Comparison of ENCODE assay signal across 31 mouse cellular contexts in genomic region chr12:111178772-111179171, GRCm38 (mm10). TPM values are rescaled to one million over a fixed set of nuclear protein-coding genes. Genes with fewer than 3 reads are reported as not detected.
"Had no signal": no experiment of that assay in that cellular context is flagged by ENCODE, and none has a peak within 500 bp of the region (broad histone marks: within the 10 kb centered on the region; RNA-seq: fewer than 3 reads in every experiment).

No protein-coding gene starts in this region.

- H3K4me3 ChIP-seq: left cerebral cortex, adult 2 months; limb, embryonic 12.5 days; limb, embryonic 15.5 days; liver, embryonic 12.5 days; liver, embryonic 15.5 days; midbrain, embryonic 12.5 days; midbrain, embryonic 15.5 days; neural tube, embryonic 12.5 days; neural tube, embryonic 15.5 days; stomach, embryonic 15.5 days had no signal

- ATAC-seq: liver, embryonic 12.5 days; midbrain, embryonic 15.5 days had no signal

- H3K9ac ChIP-seq: limb, embryonic 12.5 days; limb, embryonic 15.5 days; liver, embryonic 12.5 days; liver, embryonic 15.5 days; midbrain, embryonic 12.5 days; midbrain, embryonic 15.5 days; neural tube, embryonic 12.5 days; neural tube, embryonic 15.5 days; stomach, embryonic 15.5 days had no signal

- H3K27me3 ChIP-seq: limb, embryonic 12.5 days; limb, embryonic 15.5 days; liver, embryonic 12.5 days; liver, embryonic 15.5 days; midbrain, embryonic 12.5 days; midbrain, embryonic 15.5 days; neural tube, embryonic 12.5 days; neural tube, embryonic 15.5 days; stomach, embryonic 15.5 days had no signal

- H3K9me3 ChIP-seq: limb, embryonic 12.5 days; limb, embryonic 15.5 days; liver, embryonic 12.5 days; liver, embryonic 15.5 days; midbrain, embryonic 12.5 days; midbrain, embryonic 15.5 days; neural tube, embryonic 12.5 days; neural tube, embryonic 15.5 days; stomach, embryonic 15.5 days had no signal

- DNase-seq: kidney, adult 18-20 months; kidney, adult 9 months; kidney, postnatal 14 days; kidney, postnatal 4 days; layer of hippocampus, adult 9-11 months; layer of hippocampus, postnatal 36 days; lung, adult 2 months; lung, postnatal 14 days; lung, postnatal 4 days; thymus, adult 18-20 months; thymus, postnatal 36 days had no signal

- H3K27ac ChIP-seq: left cerebral cortex, adult 2 months; limb, embryonic 12.5 days; limb, embryonic 15.5 days; liver, embryonic 12.5 days; liver, embryonic 15.5 days; midbrain, embryonic 12.5 days; midbrain, embryonic 15.5 days; neural tube, embryonic 12.5 days; neural tube, embryonic 15.5 days; stomach, embryonic 15.5 days had no signal

- H3K4me2 ChIP-seq: limb, embryonic 12.5 days; limb, embryonic 15.5 days; liver, embryonic 12.5 days; liver, embryonic 15.5 days; midbrain, embryonic 12.5 days; midbrain, embryonic 15.5 days; neural tube, embryonic 12.5 days; neural tube, embryonic 15.5 days; stomach, embryonic 15.5 days had no signal

- H3K36me3 ChIP-seq: liver, embryonic 15.5 days; midbrain, embryonic 12.5 days; midbrain, embryonic 15.5 days; stomach, embryonic 15.5 days had no signal

- H3K4me1 ChIP-seq: limb, embryonic 12.5 days; limb, embryonic 15.5 days; liver, embryonic 15.5 days; midbrain, embryonic 12.5 days; midbrain, embryonic 15.5 days; neural tube, embryonic 12.5 days; neural tube, embryonic 15.5 days; stomach, embryonic 15.5 days had no signal

RNA-seq across cellular contexts. Expression of gene 4930595D18Rik, which starts 5.5 kb away (rescaled TPM):
- total RNA-seq: layer of hippocampus, adult 18-20 months; layer of hippocampus, postnatal 36 days; left cerebral cortex, adult 2 months; left cerebral cortex, postnatal 10 days; left cerebral cortex, postnatal 36 days; megakaryocyte progenitor cell, adult 5-6 weeks; megakaryocyte-erythroid progenitor cell, adult 5-6 weeks had no signal
- polyA plus RNA-seq: kidney, embryonic 16.5 days; limb, embryonic 12.5 days; limb, embryonic 15.5 days; liver, embryonic 12.5 days; liver, embryonic 15.5 days; lung, adult 2 months; lung, embryonic 16.5 days; midbrain, embryonic 12.5 days; neural tube, embryonic 12.5 days; neural tube, embryonic 15.5 days; small intestine, adult 2 months; spleen, adult 2 months; stomach, embryonic 15.5 days; urinary bladder, adult 2 months had no signal
